Comparison of ENCODE assay signal across 8 mouse cellular contexts in the genomic region with DNA sequence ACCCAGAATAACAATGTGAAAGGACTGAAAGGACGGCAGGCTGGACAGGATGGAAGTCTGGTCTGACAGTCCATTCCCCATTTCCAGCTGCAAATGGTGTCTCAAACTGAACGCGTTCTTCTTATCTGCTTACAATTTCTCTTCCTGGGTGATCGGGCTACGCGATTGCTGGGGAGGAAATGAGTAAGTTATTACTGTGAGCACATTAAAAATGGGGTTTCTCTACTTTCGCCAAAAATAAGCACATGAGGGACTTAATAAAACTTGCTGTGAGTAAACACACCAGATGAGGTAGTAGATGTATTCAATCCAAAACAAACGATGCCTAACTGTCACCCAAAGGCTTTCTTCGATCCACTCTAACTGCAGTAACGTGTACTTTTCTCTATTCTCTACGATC. TPM values are rescaled to one million over a fixed set of nuclear protein-coding genes. Genes with fewer than 3 reads are reported as not detected.
A peak's percentile ranks its signal among the peaks of the same experiment; 100 is the strongest.
DNase-seq lines count a peak whose midpoint lies in the region; ATAC-seq and TF ChIP-seq lines count a peak whose summit lies in the region.

No protein-coding gene starts in this region.

- no peaks in the 10 kb centered on the region for H3K27me3 ChIP-seq in limb, embryonic 14.5 days (ENCODE audit: control insufficient read depth, insufficient read depth, low read length)
- H3K27me3 ChIP-seq in midbrain, embryonic 13.5 days: no peaks in the 10 kb centered on the region

- peak overlapping the region; percentile 84 for H3K27ac ChIP-seq in left cerebral cortex, adult 2 months
- H3K27ac ChIP-seq in limb, embryonic 14.5 days (replicated peaks; ENCODE audit: low read depth, low read length): peak overlapping the region; percentile 92
- H3K27ac ChIP-seq in midbrain, embryonic 13.5 days: peak overlapping the region; percentile 93

- peak overlapping the region; percentile 80 for H3K9ac ChIP-seq in limb, embryonic 14.5 days (ENCODE audit: low read depth, low read length, severe bottlenecking)
- peak overlapping the region; percentile 87 for H3K9ac ChIP-seq in midbrain, embryonic 13.5 days (replicated peaks)

- intact Hi-C loops in left cerebral cortex, adult 2 months (cut with DNase I): loop anchor here (1.0 to 5.0 kb wide), 5 partner anchors 60 to 371 kb away; no protein-coding TSS in a partner anchor
- intact Hi-C loops in left cerebral cortex, postnatal 14 days (cut with DNase I): loop anchor here (1.0 to 5.0 kb wide), 3 partner anchors 80 to 371 kb away; no protein-coding TSS in a partner anchor
- intact Hi-C loops in heart, postnatal 36 days (cut with DNase I): loop anchor here (1.0 to 10.0 kb wide), 4 partner anchors 19 to 1252 kb away; partner anchors contain the start of genes Dock4 and Zfp277

- ATAC-seq in limb, embryonic 14.5 days (ENCODE audit: low FRiP score, low read depth): no peak
- no peak for ATAC-seq in midbrain, embryonic 13.5 days

- H3K4me2 ChIP-seq in limb, embryonic 14.5 days (replicated peaks; ENCODE audit: low read depth, low read length, severe bottlenecking): peak overlapping the region; percentile 76
- H3K4me2 ChIP-seq in midbrain, embryonic 13.5 days (replicated peaks): peak overlapping the region; percentile 71

- peak overlapping the region; percentile 86 for H3K4me3 ChIP-seq in left cerebral cortex, adult 2 months
- peak overlapping the region; percentile 83 for H3K4me3 ChIP-seq in limb, embryonic 14.5 days (replicated peaks; ENCODE audit: low read length)
- H3K4me3 ChIP-seq in midbrain, embryonic 13.5 days (replicated peaks): peak overlapping the region; percentile 85

- WGBS in limb, embryonic 14.5 days: 4% methylated on average over 11 of the region's 11 CpGs
- WGBS in midbrain, embryonic 13.5 days: 6% methylated on average over 11 of the region's 11 CpGs

- H3K4me1 ChIP-seq in limb, embryonic 14.5 days (ENCODE audit: control insufficient read depth, insufficient read depth, low read length): peaks cover 6% of the 10 kb centered on the region
- H3K4me1 ChIP-seq in midbrain, embryonic 13.5 days (replicated peaks): peaks cover 24% of the 10 kb centered on the region

- DNase-seq in left cerebral cortex, adult 2 months (ENCODE audit: extremely low spot score in 1 of 2, low spot score in 2 of 2): no peak
- DNase-seq in left cerebral cortex, postnatal 14 days (ENCODE audit: low spot score in 2 of 2): no peak
- DNase-seq in embryo, embryonic 11 days: peak; percentile 34
- DNase-seq in heart, postnatal 36 days: peak; percentile 12 to 45
- DNase-seq in limb, embryonic 14.5 days (ENCODE audit: low spot score): no peak
- DNase-seq in yolk sac, embryonic 10.5 days (ENCODE audit: low spot score): peak; percentile 20
- no peak for DNase-seq in urinary bladder, postnatal 10 days (ENCODE audit: low spot score)

- TF ChIP-seq CTCF in left cerebral cortex, adult 2 months (IDR thresholded peaks at IDR 0.05): no peak

- no peaks in the 10 kb centered on the region for H3K36me3 ChIP-seq in limb, embryonic 14.5 days (ENCODE audit: control insufficient read depth, insufficient read depth, low read length)
- H3K36me3 ChIP-seq in midbrain, embryonic 13.5 days: 0 out of 2 replicates have a peak, but pooled peaks cover 5% of the 10 kb centered on the region

- no peak for TF ChIP-seq POLR2A in limb, embryonic 14.5 days (IDR thresholded peaks at IDR 0.05; ENCODE audit: borderline replicate concordance, extremely low read depth, insufficient read depth, insufficient read length)

- H3K9me3 ChIP-seq in limb, embryonic 14.5 days (ENCODE audit: control insufficient read depth, low read length): no peaks in the 10 kb centered on the region
- H3K9me3 ChIP-seq in midbrain, embryonic 13.5 days: no peaks in the 10 kb centered on the region

RNA-seq across cellular contexts. Expression of gene Arl4a, which starts 1.2 kb away (rescaled TPM):
- 10 to 100 TPM; 39.2 to 50.8 TPM for total RNA-seq in left cerebral cortex, adult 2 months (2021)
- total RNA-seq in left cerebral cortex, postnatal 14 days (2021): 10 to 100 TPM; 51.7 to 57.5 TPM
- 10 to 100 TPM; 21.1 to 28.3 TPM for total RNA-seq in heart, postnatal 36 days (2021)
- polyA plus RNA-seq in limb, embryonic 14.5 days (2012; rRNA removed): 20.5 and 27.8 TPM in 2 replicates
- polyA plus RNA-seq in limb, embryonic 14.5 days (2014; fragmentation: Nextera tagmentation; extraction: Ambion mirVana): 71.9 and 77.8 TPM in 2 replicates
- 107 and 133 TPM in 2 replicates for polyA plus RNA-seq in midbrain, embryonic 13.5 days (2015; fragmentation: Nextera tagmentation; extraction: Ambion mirVana)

Comparison
In these comparisons a context has a peak if more than half of its experiments do, and no peak if none do; other contexts are left out.
1. DNase-seq: peak in embryo, embryonic 11 days (single experiment), heart, postnatal 36 days (2 of 2) and yolk sac, embryonic 10.5 days (single experiment); none in left cerebral cortex, adult 2 months (0 of 2), left cerebral cortex, postnatal 14 days (0 of 2), limb, embryonic 14.5 days (single experiment) and urinary bladder, postnatal 10 days (single experiment).
2. Peak in every context shown above with its lines, with median percentiles within 50 percentile points of each other: H3K27ac ChIP-seq and H3K4me3 ChIP-seq.